Mouse (Mus musculus) bone marrow, adult 2 months (tissue): ENCODE measurements at regions not wholly inside any gene's neighbourhood (a gene's known extent, or its start where the extent isn't known, plus 50 kb on each side); places are given as distances from the start of the nearest gene placed in this dataset.

Experiments
- H3K27ac ChIP-seq: fragments of 200-500 bp; 2 replicates; pipeline ENCODE4 v1.5.1; 2012; ENCODE audit warnings: low read depth, mild to moderate bottlenecking, control low read depth, inconsistent platforms, low read length; ENCODE audit not compliant: control insufficient read depth, poor library complexity, insufficient read depth
- H3K4me1 ChIP-seq: fragments of 200-500 bp; 2 replicates; pipeline ENCODE4 v1.6.1; 2011; ENCODE audit warnings: low read length; ENCODE audit not compliant: control insufficient read depth, insufficient read depth
- H3K4me3 ChIP-seq: fragments of 200-500 bp; replicated peaks from 2 replicates; pipeline ENCODE3; 2011; ENCODE audit warnings: mild to moderate bottlenecking, low read depth, low read length, control low read depth; ENCODE audit not compliant: control insufficient read depth
- CTCF ChIP-seq: fragments of 200-500 bp; IDR thresholded peaks from 2 replicates; pipeline ENCODE4 v1.5.1; 2011; ENCODE audit warnings: low read length, control low read depth; ENCODE audit not compliant: control insufficient read depth, insufficient read depth
- POLR2A ChIP-seq: fragments of 200-500 bp; IDR thresholded peaks from 2 replicates; pipeline ENCODE4 v1.6.1; 2011; ENCODE audit warnings: low read depth, mild to moderate bottlenecking, control low read depth, low read length, borderline replicate concordance; ENCODE audit not compliant: control insufficient read depth
- WGBS: fragments of 180-500 bp; shearing (Covaris S2); methylation state at CpG from one replicate; pipeline ENCODE4 v1.1.7; 2018; 5-methylcytosine and 5-hydroxymethylcytosine counted together

GRCm38 (mm10) chr10:24453507-24453906 is 141.7 kb upstream of the Ccn2 start:
- TF ChIP-seq CTCF: no peak
- no peak for TF ChIP-seq POLR2A
- 82% methylated on average over 4 of the region's 4 CpGs for WGBS
- Histone ChIP-seq H3K4me3 (no peak overlapping the region), H3K27ac (no peak overlapping the region), H3K4me1 (no peaks in the 10 kb centered on the region)

GRCm38 (mm10) chr10:24458667-24459066 is 136.6 kb upstream of the Ccn2 start:
- no peak overlapping the region for H3K27ac ChIP-seq
- no peak overlapping the region for H3K4me3 ChIP-seq
- 81% methylated on average over 2 of the region's 2 CpGs for WGBS

GRCm38 (mm10) chr10:24463873-24464272 is 131.4 kb upstream of the Ccn2 start:
- Histone ChIP-seq H3K27ac (no peak overlapping the region), H3K4me1 (no peaks in the 10 kb centered on the region), H3K4me3 (no peak overlapping the region)
- 81% methylated on average over 1 of the region's 1 CpGs for WGBS
- TF ChIP-seq CTCF: no peak
- no peak for TF ChIP-seq POLR2A

More at GRCm38 (mm10) chr10:24458667-24459066, 136.6 kb upstream of the Ccn2 start:
- H3K4me1 ChIP-seq: no peaks in the 10 kb centered on the region
- TF ChIP-seq POLR2A (no peak), CTCF (no peak)

- no peak for TF ChIP-seq CTCF
- TF ChIP-seq POLR2A: no peak
- H3K4me3 ChIP-seq: no peak overlapping the region
- WGBS: 71% methylated on average over 3 of the region's 3 CpGs
- H3K27ac ChIP-seq: no peak overlapping the region
- no peaks in the 10 kb centered on the region for H3K4me1 ChIP-seq
These were observed 130.9 kb upstream of the Ccn2 start for GRCm38 (mm10) chr10:24464377-24464776.

GRCm38 (mm10) chr10:24469741-24470140 is 125.5 kb upstream of the Ccn2 start:
- Histone ChIP-seq H3K27ac (no peak overlapping the region), H3K4me3 (no peak overlapping the region), H3K4me1 (no peaks in the 10 kb centered on the region)
- WGBS: 83% methylated on average over 1 of the region's 1 CpGs
- TF ChIP-seq POLR2A: no peak
- no peak for TF ChIP-seq CTCF

- TF ChIP-seq CTCF (no peak), POLR2A (no peak)
- no peaks in the 10 kb centered on the region for H3K4me1 ChIP-seq
- no peak overlapping the region for H3K27ac ChIP-seq
- H3K4me3 ChIP-seq: no peak overlapping the region
- WGBS: 79% methylated on average over 2 of the region's 2 CpGs
These were observed 123.7 kb upstream of the Ccn2 start for GRCm38 (mm10) chr10:24471521-24471920.

- TF ChIP-seq CTCF: no peak
- TF ChIP-seq POLR2A: no peak
- Histone ChIP-seq H3K27ac (no peak overlapping the region), H3K4me1 (no peaks in the 10 kb centered on the region), H3K4me3 (no peak overlapping the region)
These were observed 119.0 kb upstream of the Ccn2 start for GRCm38 (mm10) chr10:24476288-24476687.

- Histone ChIP-seq H3K4me3 (no peak overlapping the region), H3K27ac (no peak overlapping the region), H3K4me1 (no peaks in the 10 kb centered on the region)
- TF ChIP-seq POLR2A (no peak), CTCF (no peak)
- WGBS: 86% methylated on average over 2 of the region's 2 CpGs
These were observed 116.7 kb upstream of the Ccn2 start for GRCm38 (mm10) chr10:24478535-24478934.

- no peak for TF ChIP-seq CTCF
- no peak for TF ChIP-seq POLR2A
- Histone ChIP-seq H3K4me3 (no peak overlapping the region), H3K4me1 (no peaks in the 10 kb centered on the region), H3K27ac (no peak overlapping the region)
- 78% methylated on average over 11 of the region's 11 CpGs for WGBS
These were observed 116.1 kb upstream of the Ccn2 start for GRCm38 (mm10) chr10:24479148-24479547.
